Mouse (Mus musculus) gastrocnemius, postnatal 25 days (tissue): ENCODE measurements around the gene Megf9. TPM values are rescaled to one million over a fixed set of nuclear protein-coding genes. Genes with fewer than 3 reads are reported as not detected.
A peak's percentile ranks its signal among the peaks of the same experiment; 100 is the strongest.

ENCODE experiments used
- DNase-seq: peaks from one replicate; pipeline ENCODE4 v3.0.0; 2022
- long read RNA-seq, 2 experiments: library from polyadenylated mRNA; stranded (forward); transcript quantifications; one replicate each; pipeline ENCODE4 v2.0.0; 2021
- total RNA-seq, 2 experiments: library from RNA; stranded (reverse); gene quantifications; 1 replicate in 1 of 2; 2 replicates in 1 of 2; pipeline ENCODE4 v1.2.3; 2021

Gene Megf9
- 1 to 10 TPM; 3.9 to 5.7 TPM for total RNA-seq
- long read RNA-seq, experiment 1, partial matches to known transcripts: 0 of 2 reads
- long read RNA-seq, experiment 1, other reads (novel, unspliced or antisense): 2 of 2 reads
- long read RNA-seq, experiment 2, full-length matches to known transcripts: 1 of 1 reads
- long read RNA-seq, experiment 2, partial matches to known transcripts: 0 of 1 reads
- long read RNA-seq, experiment 2, other reads (novel, unspliced or antisense): 0 of 1 reads

GRCm38 (mm10) chr4:70534891-70535269, at the start of gene Megf9:
TSS of gene Megf9 (minus strand) at chr4:70534995.
- peak; percentile 99 for DNase-seq

DNA sequence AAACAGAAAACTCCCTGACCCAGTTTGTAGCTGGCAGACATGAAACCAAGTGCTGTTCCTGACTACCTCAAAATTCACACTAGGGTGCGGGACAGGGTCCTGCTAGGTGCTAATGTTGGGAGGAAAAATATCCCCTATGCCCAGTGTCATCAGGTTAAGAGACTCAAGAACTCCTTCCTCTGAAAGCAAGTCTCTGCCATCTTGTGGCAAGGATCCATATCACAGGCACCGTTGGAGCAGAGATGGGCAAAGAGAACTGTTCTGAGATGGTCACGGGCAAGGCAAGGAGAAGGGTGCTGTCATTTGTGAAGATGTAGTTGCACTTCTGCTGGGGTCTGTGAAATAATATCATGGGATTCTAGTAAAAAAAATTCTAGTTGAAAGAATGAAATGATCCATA, 44.9 kb upstream of the Megf9 start:
- DNase-seq: no peak

- no peak for DNase-seq
Measured at GRCm38 (mm10) chr4:70578301-70578700, 43.5 kb upstream of the Megf9 start.

- DNase-seq: no peak
Measured at GRCm38 (mm10) chr4:70576096-70576495, 41.3 kb upstream of the Megf9 start.

DNA sequence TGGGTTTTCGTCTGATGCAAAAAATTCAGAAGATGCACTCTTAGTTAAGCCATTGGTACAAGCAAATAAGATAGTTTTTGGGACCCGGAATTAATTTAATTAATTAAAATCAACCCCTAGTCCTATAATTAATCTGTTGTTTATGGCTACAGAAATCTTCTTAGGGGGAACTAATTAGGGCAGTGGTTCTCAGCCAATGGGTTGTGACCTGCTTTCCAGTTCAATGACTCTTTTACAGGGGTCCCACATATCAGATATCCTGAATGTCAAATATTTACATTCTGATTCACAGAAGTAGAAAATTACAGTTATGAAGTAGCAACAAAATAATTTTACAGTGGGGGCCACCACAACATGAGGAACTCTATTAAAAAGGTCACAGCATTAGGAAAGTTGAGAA, 39.1 kb upstream of the Megf9 start:
- no peak for DNase-seq

DNA sequence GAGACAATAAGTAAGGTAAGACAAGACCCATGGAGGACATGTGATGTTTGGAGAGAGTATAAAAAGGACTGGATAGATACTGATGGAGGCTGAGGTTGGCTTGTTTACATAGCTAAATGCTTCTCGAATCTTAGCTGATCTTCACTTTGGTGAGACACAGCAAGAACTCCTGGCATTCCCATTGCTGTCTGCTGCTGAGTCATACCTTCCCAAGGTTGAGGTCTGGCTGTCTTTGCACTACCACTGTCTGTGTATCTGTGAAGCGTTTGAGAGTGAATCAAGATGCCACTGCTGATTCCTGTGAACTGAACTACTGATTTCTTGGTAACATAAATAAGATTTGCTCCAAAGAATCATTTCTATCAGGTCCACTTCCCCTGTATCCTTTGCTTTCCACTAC, 19.1 kb upstream of the Megf9 start:
- no peak for DNase-seq

DNA sequence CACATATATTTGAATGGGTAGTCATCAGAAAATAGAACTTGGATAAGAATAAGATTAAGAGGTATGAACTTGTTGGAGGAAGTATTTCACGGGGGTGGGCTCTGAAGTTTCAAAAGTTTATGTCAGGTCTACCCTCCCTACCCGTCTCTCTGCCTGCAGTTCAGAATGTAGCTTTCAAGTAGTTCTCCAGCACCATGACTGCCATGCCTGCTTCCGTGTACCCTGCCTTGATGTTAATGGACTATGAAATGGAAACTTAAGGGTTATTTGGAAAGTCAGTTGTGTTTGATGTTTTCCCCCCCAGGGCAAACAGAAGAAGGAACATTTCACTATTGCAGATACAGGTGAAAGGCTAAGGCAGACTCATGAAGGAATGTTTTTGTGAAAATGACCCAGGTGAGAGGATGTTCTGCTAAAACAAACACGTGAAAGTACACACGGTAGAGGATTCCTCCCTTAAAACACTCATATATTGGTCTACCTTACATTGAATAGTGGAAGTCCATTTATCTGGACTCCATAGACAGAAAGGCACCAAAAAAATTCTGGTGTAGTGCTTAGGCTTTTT, 18.5 kb upstream of the Megf9 start:
- no peak for DNase-seq

DNA sequence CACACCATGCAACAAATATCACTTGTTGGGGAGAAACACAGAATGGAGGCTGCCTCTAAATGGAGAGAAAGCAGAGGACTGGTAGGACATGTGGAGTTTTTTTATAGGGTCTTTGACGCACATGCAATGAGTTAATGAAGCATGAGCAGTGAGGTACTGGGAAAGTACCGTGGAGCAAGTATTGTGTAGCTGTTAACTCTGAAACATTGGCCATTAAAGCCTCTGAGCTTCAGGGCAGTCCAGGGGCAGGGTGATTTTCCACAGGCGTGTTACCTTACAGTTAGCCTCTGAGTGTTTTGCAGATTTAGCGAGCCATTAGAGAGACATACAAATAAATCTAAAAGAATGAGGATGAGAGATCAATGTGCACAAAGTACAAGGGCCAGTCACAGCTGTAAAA, 17.3 kb upstream of the Megf9 start:
- no peak for DNase-seq

GRCm38 (mm10) chr4:70547411-70548148, 12.8 kb upstream of the Megf9 start:
- no peak for DNase-seq

- no peak for DNase-seq
Measured at GRCm38 (mm10) chr4:70545869-70546542, 11.2 kb upstream of the Megf9 start.

DNA sequence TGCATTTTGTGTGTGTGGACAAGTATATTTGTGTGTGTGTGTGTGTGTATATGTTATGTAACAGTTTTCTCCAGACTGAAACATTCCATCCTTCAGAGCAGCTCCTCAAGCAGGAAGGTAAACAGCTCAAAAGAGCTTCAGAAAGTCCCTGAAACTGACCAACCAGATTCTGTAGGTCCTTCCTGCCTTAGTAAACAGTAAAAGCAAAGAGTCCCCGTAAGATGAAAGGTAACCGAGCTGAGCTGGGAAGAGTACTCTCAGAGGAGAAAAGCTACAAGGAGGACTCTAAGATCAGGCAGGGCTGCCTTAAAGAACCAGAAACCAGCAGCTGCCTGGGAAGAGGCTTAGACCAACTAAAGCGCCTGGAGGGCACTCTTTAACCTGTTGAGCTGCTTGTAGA, 9.6 kb upstream of the Megf9 start:
- DNase-seq: no peak

GRCm38 (mm10) chr4:70542387-70542786, 7.6 kb upstream of the Megf9 start:
- DNase-seq: no peak

DNA sequence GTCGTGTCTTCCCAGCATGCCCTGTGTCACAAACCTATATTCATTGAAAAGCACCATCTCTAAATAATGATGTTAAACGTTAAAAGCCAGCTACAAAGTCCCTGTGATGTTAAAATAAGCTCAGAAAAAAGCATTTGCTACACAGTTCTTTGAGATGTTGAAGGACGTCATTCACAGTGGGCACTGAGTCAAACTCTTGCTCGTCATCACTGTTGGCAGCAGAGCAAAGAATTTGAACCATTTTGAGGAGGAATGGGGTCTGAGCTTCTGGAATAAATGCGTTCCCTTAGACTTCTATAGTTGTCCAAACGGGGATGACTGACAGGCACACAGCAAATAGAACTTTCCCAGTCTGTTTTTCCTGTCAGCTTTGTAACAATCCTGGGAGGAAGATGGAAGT, 5.9 kb upstream of the Megf9 start:
- no peak for DNase-seq

GRCm38 (mm10) chr4:70536661-70537580, 2.1 kb upstream of the Megf9 start:
- DNase-seq: no peak

- peak; percentile 55 for DNase-seq
Measured at GRCm38 (mm10) chr4:70535711-70536311, 1.0 kb upstream of the Megf9 start.

DNA sequence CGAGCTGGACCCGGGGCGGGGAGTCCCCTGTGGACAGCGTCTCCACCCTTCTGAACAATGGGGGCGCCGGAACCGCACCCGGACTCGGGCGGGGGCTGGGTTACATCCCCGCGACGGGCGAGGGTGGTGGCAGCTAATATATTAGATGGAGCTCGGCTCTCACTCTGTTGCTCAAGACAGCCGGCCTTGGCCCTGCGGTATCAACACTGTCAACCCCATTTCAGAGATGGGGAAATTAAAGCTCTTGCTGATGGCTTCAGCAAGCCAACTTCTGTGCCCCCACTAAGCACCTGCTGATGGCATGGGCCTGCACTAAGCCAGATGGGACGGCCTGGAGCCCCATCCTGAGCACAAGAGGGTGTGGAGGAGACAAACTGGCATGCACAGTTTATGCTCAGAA, 494 bp upstream of the Megf9 start:
- no peak for DNase-seq

DNA sequence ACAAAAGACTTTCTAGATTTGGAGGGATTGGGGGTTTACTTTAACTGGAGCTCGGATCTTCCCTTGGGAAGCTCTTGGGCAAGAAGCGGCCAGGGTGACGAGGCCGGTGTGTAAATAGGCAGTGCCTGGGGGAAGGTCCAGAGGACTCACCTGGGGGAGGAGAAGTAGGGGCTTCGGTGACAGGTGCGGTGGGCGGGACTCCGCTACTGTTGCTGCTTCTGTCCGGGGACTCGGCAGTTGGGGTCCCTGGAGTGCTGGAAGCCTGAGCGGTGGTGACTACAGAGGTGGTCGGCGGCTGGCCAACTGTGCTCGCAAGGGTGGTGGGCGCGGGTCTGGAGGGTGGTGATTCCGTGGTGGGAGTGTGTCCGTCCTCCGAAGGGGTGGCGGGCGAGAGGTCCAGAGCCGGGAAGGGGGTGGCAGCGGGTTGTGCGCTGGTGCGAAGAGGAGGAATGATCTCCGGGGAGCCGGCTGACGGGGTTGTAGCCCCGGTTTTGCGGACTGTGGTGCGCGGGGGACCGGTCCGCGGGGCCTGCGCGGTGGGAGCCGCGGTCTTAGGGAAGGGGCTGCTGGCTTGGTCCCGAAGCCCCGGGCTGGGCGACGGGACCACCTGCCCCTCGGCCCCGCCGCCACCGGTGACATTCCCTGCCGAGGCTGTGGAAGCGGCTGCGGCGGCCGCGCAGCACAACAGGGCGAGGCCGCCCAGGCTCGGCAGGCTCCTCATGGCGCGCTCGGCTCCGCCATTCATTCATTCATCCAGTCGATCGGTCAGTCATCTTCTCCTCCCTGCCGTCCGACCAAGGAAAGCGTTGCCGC, 511 bp downstream of the Megf9 start:
- DNase-seq: peak; percentile 18

DNA sequence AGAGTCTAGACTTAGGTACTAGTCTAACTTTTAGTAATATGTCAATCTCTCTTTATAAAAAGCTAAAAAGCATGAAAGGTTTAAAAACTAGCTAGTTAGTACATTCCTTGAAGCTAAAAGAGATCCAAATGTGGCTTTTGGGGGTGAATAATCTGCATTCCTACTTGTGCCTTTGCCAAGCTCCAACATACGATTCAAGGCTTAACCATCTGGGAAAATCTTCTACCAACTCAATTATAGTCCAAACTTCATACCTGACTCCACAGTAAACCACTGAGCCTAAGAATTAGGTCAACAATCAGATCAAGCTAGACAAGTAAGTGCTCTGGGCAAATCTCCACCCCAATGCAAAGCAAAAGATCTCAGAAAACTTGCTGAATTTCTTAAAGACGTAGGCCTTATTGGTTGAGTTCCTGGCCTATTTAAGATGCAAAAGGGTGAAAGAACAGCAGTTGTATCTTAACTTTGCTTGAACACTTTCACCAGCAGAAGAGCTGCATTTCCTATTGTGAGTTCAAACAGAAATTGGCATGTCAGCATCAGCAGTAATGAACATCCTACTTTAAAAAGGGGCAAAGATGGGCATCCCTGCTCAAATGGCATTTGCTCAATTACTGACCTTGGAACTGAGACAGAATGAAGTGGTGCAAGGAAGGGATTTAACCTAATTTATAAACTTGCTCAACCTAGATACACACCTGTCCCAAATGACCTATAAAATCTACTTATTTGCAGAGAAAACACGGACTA, 1.6 kb downstream of the Megf9 start:
- DNase-seq: no peak

DNA sequence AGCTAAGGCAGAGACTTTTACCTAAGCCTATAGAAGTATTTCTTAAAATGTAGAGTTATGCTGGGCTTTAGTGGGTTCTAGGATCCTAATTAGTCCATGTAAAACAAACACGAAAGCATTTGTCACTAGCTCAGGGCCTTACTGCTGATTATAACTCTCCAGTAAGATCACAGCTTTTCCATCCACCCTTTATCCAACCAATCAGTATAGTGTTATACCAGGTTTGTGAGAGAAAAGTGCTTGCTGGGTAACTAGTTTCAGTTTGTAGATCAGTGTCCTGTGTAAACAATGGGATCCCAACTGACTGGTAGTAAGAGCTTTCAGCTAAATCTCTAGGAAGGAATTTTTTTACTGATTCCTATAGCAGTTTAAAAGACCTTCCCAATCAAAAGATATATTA, 3.8 kb downstream of the Megf9 start:
- DNase-seq: no peak

GRCm38 (mm10) chr4:70528622-70529021, 6.2 kb downstream of the Megf9 start:
- no peak for DNase-seq
